ENCODE assay signal across 7 mouse cellular contexts in genomic region chr10:78487431-78488086, GRCm38 (mm10). TPM values are rescaled to one million over a fixed set of nuclear protein-coding genes. Genes with fewer than 3 reads are reported as not detected.
A peak's percentile ranks its signal among the peaks of the same experiment; 100 is the strongest.
DNase-seq lines count a peak whose midpoint lies in the region; ATAC-seq and TF ChIP-seq lines count a peak whose summit lies in the region.

No protein-coding gene starts in this region.

- no peaks in the 10 kb centered on the region for H3K36me3 ChIP-seq in intestine, postnatal 0 days (ENCODE audit: control insufficient read depth, insufficient read depth)
- H3K36me3 ChIP-seq in midbrain, embryonic 11.5 days (ENCODE audit: control insufficient read depth, insufficient read depth, low read length), result no peaks in the 10 kb centered on the region

- peak overlapping the region; percentile 65 for H3K4me2 ChIP-seq in intestine, postnatal 0 days (replicated peaks; ENCODE audit: low read depth)
- peak overlapping the region; percentile 42 for H3K4me2 ChIP-seq in midbrain, embryonic 11.5 days

- H3K9me3 ChIP-seq in intestine, postnatal 0 days (ENCODE audit: control insufficient read depth), result no peaks in the 10 kb centered on the region
- H3K9me3 ChIP-seq in midbrain, embryonic 11.5 days (ENCODE audit: control insufficient read depth, low read length), result no peaks in the 10 kb centered on the region

- intact Hi-C loops in left cerebral cortex, postnatal 4 days (cut with DNase I), result no loop called here

- 12% methylated on average over 26 of the region's 26 CpGs for WGBS in intestine, postnatal 0 days
- WGBS in midbrain, embryonic 11.5 days, result 7% methylated on average over 26 of the region's 26 CpGs

- H3K27me3 ChIP-seq in intestine, postnatal 0 days (replicated peaks; ENCODE audit: control insufficient read depth, insufficient read depth, low read length), result no peaks in the 10 kb centered on the region
- peaks cover 5% of the 10 kb centered on the region; the same call in 1 of the 2 replicates for H3K27me3 ChIP-seq in midbrain, embryonic 11.5 days (ENCODE audit: control insufficient read depth, insufficient read depth, low read length)

- peak; percentile 71 for ATAC-seq in intestine, postnatal 0 days
- peak; percentile 84 for ATAC-seq in midbrain, embryonic 11.5 days (ENCODE audit: low FRiP score)

- no peak overlapping the region for H3K27ac ChIP-seq in intestine, postnatal 0 days (ENCODE audit: low read depth, low read length)
- H3K27ac ChIP-seq in midbrain, embryonic 11.5 days (ENCODE audit: low read depth, low read length), result no peak overlapping the region

- DNase-seq in adrenal gland, adult 2 months, result peak; percentile 85
- DNase-seq in embryo, embryonic 11.5 days (ENCODE audit: low read depth, low spot score), result peak; percentile 59
- DNase-seq in heart, adult 11 months, result peak; percentile 96
- peak; percentile 81 for DNase-seq in left cerebral cortex, postnatal 4 days
- DNase-seq in midbrain, embryonic 11.5 days (ENCODE audit: low spot score, missing footprints), result peak; percentile 98
- DNase-seq in spleen, adult 12 weeks (ENCODE audit: low spot score), result peak; percentile 64

- 0 out of 2 replicates have a peak, but pooled peaks cover 4% of the 10 kb centered on the region for H3K4me1 ChIP-seq in intestine, postnatal 0 days (replicated peaks; ENCODE audit: control insufficient read depth, insufficient read depth, low read length)
- no peaks in the 10 kb centered on the region for H3K4me1 ChIP-seq in midbrain, embryonic 11.5 days (ENCODE audit: control insufficient read depth, insufficient read depth, low read length)

- H3K9ac ChIP-seq in intestine, postnatal 0 days (ENCODE audit: low read depth, low read length), result peak overlapping the region; percentile 34
- peak overlapping the region; percentile 51; the same call in 1 of the 2 replicates for H3K9ac ChIP-seq in midbrain, embryonic 11.5 days (ENCODE audit: low read length)

- peak; percentile 97 for TF ChIP-seq CTCF in intestine, postnatal 0 days (IDR thresholded peaks at IDR 0.05; ENCODE audit: low read depth)

- H3K4me3 ChIP-seq in intestine, postnatal 0 days (ENCODE audit: low read depth, low read length), result no peak overlapping the region
- peak overlapping the region; percentile 9; the same call in 1 of the 2 replicates for H3K4me3 ChIP-seq in midbrain, embryonic 11.5 days (ENCODE audit: low read depth, low read length)

RNA-seq across cellular contexts. Expression of gene Pdxk, which starts 22.8 kb away (rescaled TPM):
- 10 to 100 TPM; 21.7 to 31.2 TPM for total RNA-seq in adrenal gland, adult 2 months (2021)
- polyA plus RNA-seq in adrenal gland, adult 2 months (2012; rRNA removed), result 18.7 and 21.3 TPM in 2 replicates
- 22.8 and 26.5 TPM in 2 replicates for polyA plus RNA-seq in intestine, postnatal 0 days (2015; fragmentation: Nextera tagmentation; extraction: Ambion mirVana)
- 10 to 100 TPM; 41.1 to 45.1 TPM for total RNA-seq in left cerebral cortex, postnatal 4 days (2021)
- 6.2 and 6.4 TPM in 2 replicates for polyA plus RNA-seq in midbrain, embryonic 11.5 days (2014; fragmentation: Nextera tagmentation; extraction: Ambion mirVana)

RNA-seq across cellular contexts. Expression of gene Olfr1358, which starts 29.7 kb away (rescaled TPM):
- not detected for total RNA-seq in adrenal gland, adult 2 months (2021)
- not detected in 2 replicates for polyA plus RNA-seq in adrenal gland, adult 2 months (2012; rRNA removed)
- not detected in 2 replicates for polyA plus RNA-seq in intestine, postnatal 0 days (2015; fragmentation: Nextera tagmentation; extraction: Ambion mirVana)
- not detected for total RNA-seq in left cerebral cortex, postnatal 4 days (2021)
- polyA plus RNA-seq in midbrain, embryonic 11.5 days (2014; fragmentation: Nextera tagmentation; extraction: Ambion mirVana), result not detected in 2 replicates
